Mouse (Mus musculus): ENCODE measurements at regions not wholly inside any gene's neighbourhood (a gene's known extent, or its start where the extent isn't known, plus 50 kb on each side); places are given as distances from the start of the nearest gene placed in this dataset.

DNA sequence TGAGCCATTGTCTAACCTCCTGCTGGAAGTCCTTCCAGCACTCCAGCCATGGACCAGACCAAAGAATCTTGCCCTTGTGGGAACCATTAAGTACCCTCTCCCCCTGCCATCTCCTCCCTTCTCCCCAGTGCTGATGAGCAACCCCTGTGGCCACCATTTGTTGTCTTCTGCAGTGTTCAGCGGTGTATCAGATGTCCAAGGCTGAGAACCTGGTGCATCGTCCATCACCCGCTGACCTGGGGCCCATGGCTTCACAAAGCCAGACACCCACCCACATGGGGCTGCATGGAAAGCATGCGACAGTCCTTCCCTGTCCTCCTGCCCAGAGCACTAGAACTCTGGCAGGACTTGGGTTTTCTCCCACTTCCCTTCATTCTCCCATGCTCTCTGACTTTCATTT lies 1596.7 kb downstream of the D3Ertd751e start:
- no peaks in the 10 kb centered on the region for H3K36me3 ChIP-seq
- H3K4me1 ChIP-seq = no peaks in the 10 kb centered on the region
- H3K27ac ChIP-seq = no peak overlapping the region
- no peak for ATAC-seq (ENCODE audit: insufficient read depth, low FRiP score, low read depth)
- no peak overlapping the region for H3K9ac ChIP-seq
- H3K9me3 ChIP-seq = no peaks in the 10 kb centered on the region
- no peak overlapping the region for H3K4me2 ChIP-seq
- 85% methylated on average over 4 of the region's 4 CpGs for WGBS
- no peaks in the 10 kb centered on the region for H3K27me3 ChIP-seq (replicated peaks)
- H3K4me3 ChIP-seq (replicated peaks) = no peak overlapping the region

DNA sequence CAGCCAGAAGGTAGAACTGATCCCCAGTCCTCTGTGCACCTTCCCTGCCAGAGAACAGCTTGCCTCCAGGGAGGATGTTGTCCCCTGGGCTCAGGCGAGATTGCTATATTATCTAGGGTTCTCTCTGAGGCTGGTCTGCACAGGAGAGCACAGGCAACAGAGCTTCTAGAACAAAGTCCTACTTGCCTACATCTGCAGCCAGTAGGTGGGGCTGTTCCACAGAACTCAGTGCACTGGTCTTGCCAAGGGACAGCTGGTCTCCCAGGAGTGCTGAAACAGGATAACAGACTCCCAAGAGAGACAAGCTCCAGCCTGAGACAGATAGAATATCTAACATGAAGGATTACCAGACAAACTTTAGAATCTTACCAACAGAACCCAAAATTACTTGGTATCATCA lies 1600.5 kb downstream of the D3Ertd751e start:
- no peak overlapping the region for H3K4me3 ChIP-seq (replicated peaks)
- ATAC-seq (ENCODE audit: insufficient read depth, low FRiP score, low read depth) = no peak

DNA sequence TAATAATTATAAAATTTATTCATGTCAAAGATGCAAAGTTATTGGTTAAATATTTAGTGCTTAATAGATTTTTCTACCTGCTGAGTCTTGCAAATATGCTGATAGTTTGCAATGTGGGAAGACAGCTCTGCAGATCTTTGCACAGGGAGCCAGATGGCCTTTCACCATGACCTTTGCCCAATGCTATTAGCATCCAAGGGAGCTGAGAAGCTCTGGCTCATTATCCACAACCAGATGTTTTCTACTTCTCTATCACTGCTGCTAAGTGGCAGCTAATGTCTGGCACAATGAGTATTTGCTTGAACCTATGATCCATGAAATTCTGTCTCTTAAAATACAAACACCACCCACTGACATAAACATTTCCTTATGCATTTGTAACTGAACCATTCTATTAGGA lies 1610.4 kb downstream of the D3Ertd751e start:
- no peak for ATAC-seq (ENCODE audit: insufficient read depth, low FRiP score, low read depth)
- no peak overlapping the region for H3K27ac ChIP-seq
- no peak overlapping the region for H3K4me2 ChIP-seq
- no peaks in the 10 kb centered on the region for H3K36me3 ChIP-seq
- H3K9ac ChIP-seq = no peak overlapping the region
- no peak overlapping the region for H3K4me3 ChIP-seq (replicated peaks)
- no peaks in the 10 kb centered on the region for H3K4me1 ChIP-seq
- no peaks in the 10 kb centered on the region for H3K9me3 ChIP-seq
- H3K27me3 ChIP-seq (replicated peaks) = no peaks in the 10 kb centered on the region

More for the DNA sequence above, 1600.5 kb downstream of the D3Ertd751e start:
- Histone ChIP-seq H3K9ac (no peak overlapping the region), H3K36me3 (no peaks in the 10 kb centered on the region), H3K27ac (no peak overlapping the region), H3K4me2 (no peak overlapping the region), H3K27me3 (replicated peaks) (no peaks in the 10 kb centered on the region), H3K4me1 (no peaks in the 10 kb centered on the region), H3K9me3 (no peaks in the 10 kb centered on the region)
- 80% methylated on average over 1 of the region's 1 CpGs for WGBS

DNA sequence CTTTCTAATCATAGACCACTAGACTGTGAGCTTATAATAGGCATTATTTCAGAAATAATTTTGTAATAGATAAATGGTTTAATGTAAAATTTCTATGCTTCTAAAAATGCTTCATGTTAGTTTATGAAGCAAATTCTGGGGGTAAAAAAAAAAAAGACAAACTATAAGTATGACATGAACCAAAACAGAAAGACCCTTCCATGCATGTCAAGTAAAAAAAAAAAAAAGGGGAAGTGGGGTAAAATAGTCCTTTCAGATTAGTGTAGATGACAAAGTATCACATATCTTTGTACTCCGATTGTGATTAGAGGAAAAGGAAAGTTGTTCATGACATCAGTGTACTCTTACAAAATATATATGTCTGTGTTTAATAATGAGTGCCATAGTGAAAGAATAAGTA lies 1616.1 kb downstream of the D3Ertd751e start:
- no peak for ATAC-seq (ENCODE audit: insufficient read depth, low FRiP score, low read depth)
- no peak overlapping the region for H3K4me2 ChIP-seq
- H3K9me3 ChIP-seq = no peaks in the 10 kb centered on the region
- no peaks in the 10 kb centered on the region for H3K27me3 ChIP-seq (replicated peaks)
- H3K36me3 ChIP-seq = no peaks in the 10 kb centered on the region
- no peak overlapping the region for H3K4me3 ChIP-seq (replicated peaks)
- H3K27ac ChIP-seq = no peak overlapping the region
- WGBS = 93% methylated on average over 1 of the region's 1 CpGs
- no peak overlapping the region for H3K9ac ChIP-seq
- no peaks in the 10 kb centered on the region for H3K4me1 ChIP-seq

DNA sequence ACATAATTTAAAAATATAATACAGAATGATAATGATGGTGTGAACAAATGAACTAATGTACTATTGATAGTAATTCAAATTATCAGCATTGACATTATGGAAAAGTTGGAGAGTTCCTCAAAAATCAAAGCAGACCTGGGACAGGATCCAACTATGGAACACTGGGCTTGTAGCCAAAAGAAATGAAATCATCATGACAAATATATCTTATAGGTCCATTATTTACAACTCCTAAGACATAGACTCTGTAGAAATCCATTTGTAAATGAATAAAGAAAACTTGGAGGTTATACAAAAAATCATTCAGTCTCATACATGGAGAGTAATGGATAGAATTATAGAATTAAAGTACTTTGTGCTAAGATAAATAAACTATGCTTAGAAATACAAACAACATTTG lies 1657.5 kb downstream of the D3Ertd751e start:
- no peak overlapping the region for H3K27ac ChIP-seq
- no peaks in the 10 kb centered on the region for H3K4me1 ChIP-seq
- 0 out of 2 replicates have a peak, but pooled peaks have one; percentile 43 for ATAC-seq (ENCODE audit: insufficient read depth, low FRiP score, low read depth)
- no peaks in the 10 kb centered on the region for H3K27me3 ChIP-seq (replicated peaks)
- no peak overlapping the region for H3K4me3 ChIP-seq (replicated peaks)
- H3K36me3 ChIP-seq = no peaks in the 10 kb centered on the region
- no peak overlapping the region for H3K4me2 ChIP-seq
- no peak overlapping the region for H3K9ac ChIP-seq
- H3K9me3 ChIP-seq = no peaks in the 10 kb centered on the region

DNA sequence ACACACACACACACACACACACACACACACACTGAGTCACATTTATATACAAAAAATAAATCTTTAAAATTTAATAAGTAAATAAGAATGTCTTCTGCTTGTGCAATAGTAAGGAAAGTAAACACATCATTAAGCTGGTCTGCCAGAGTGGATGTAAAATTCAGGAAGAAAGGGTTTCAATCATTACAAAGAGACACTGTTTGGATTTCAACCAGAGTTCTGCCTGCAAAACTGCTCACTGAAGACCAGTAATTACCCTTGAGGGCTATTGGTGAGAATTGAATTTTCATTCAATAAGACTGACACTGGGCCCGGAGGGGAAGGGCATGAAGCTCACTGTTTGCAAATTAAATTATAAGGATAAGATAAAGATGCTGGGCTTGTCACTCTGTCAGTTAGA lies 1682.5 kb downstream of the D3Ertd751e start:
- Histone ChIP-seq H3K4me1 (no peaks in the 10 kb centered on the region), H3K36me3 (no peaks in the 10 kb centered on the region), H3K27ac (no peak overlapping the region), H3K9ac (no peak overlapping the region), H3K9me3 (no peaks in the 10 kb centered on the region), H3K4me3 (replicated peaks) (no peak overlapping the region), H3K4me2 (no peak overlapping the region), H3K27me3 (replicated peaks) (no peaks in the 10 kb centered on the region)
- WGBS = 24% methylated on average over 1 of the region's 1 CpGs
- ATAC-seq (ENCODE audit: insufficient read depth, low FRiP score, low read depth) = no peak

DNA sequence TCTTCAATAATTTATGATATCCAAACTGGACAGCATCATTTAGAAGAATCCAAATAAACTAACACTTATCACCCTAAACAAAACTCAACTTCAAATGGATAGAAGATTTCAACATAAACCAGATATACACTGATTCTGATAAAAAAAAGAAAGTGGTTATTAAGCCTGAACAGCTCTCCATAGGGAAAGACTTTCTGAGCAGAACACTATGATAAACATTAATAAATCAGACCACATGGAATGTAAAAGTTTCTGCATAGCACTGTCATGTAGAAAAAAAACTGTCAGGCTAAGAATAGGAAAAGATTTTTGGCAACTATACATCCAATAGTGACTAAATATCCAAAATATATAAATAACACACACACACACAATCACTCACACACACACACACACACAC lies 1684.3 kb downstream of the D3Ertd751e start:
- no peak for ATAC-seq (ENCODE audit: insufficient read depth, low FRiP score, low read depth)
- Histone ChIP-seq H3K9ac (no peak overlapping the region), H3K9me3 (no peaks in the 10 kb centered on the region), H3K4me2 (no peak overlapping the region), H3K27me3 (replicated peaks) (no peaks in the 10 kb centered on the region), H3K36me3 (no peaks in the 10 kb centered on the region), H3K4me3 (replicated peaks) (no peak overlapping the region), H3K4me1 (no peaks in the 10 kb centered on the region), H3K27ac (no peak overlapping the region)

DNA sequence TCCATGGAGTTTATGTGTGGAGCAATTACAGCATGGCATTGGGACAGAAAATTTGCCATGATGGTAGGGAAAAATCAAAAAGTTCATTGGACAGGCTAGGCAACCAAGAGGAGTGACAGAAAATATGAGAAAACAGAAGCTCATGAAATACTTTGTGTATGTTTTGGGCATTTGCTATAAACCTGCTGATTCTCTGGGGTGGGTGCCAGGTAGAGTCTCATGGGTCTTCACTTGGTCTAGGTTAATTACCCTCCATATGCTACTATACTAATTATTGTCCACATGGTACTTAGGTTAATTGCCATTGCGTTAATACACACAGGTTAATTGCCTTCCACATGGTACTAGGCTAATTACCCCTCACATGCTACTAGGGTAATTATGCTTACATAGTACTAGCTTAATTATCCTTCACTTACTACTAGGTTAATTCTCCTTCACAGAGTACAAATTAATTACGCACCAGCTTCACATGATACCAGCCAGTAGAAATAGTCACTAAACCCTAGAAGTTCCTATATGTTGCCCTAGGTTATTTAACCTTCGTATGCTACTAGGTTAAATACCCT lies 1719.2 kb downstream of the D3Ertd751e start:
- Histone ChIP-seq H3K4me1 (no peaks in the 10 kb centered on the region), H3K36me3 (no peaks in the 10 kb centered on the region), H3K27ac (no peak overlapping the region), H3K9me3 (no peaks in the 10 kb centered on the region), H3K4me2 (no peak overlapping the region), H3K27me3 (replicated peaks) (no peaks in the 10 kb centered on the region), H3K9ac (no peak overlapping the region), H3K4me3 (replicated peaks) (no peak overlapping the region)
- 83% methylated on average over 3 of the region's 3 CpGs for WGBS
- ATAC-seq (ENCODE audit: insufficient read depth, low FRiP score, low read depth) = no peak

All from stomach, embryonic 15.5 days (tissue).